Mouse (Mus musculus) liver, embryonic 13.5 days (tissue): ENCODE measurements around the gene Scin. TPM values are rescaled to one million over a fixed set of nuclear protein-coding genes. Genes with fewer than 3 reads are reported as not detected.
A peak's percentile ranks its signal among the peaks of the same experiment; 100 is the strongest.

Source experiments
- ATAC-seq: fragments of 200-750 bp; cut with Nextera tagmentation; 2 replicates; pipeline ENCODE4 v1.8.0; 2017; ENCODE audit warnings: low read depth, mild to moderate bottlenecking, moderate number of reproducible peaks, moderate library complexity
- DNase-seq: peaks from one replicate; pipeline ENCODE4 v3.0.0; 2022
- H3K27ac ChIP-seq: fragments of 300-500 bp; sonication (generic); 2 replicates; pipeline ENCODE4 v1.5.1; 2015; ENCODE audit warnings: moderate library complexity, mild to moderate bottlenecking, inconsistent platforms
- H3K27me3 ChIP-seq: fragments of 300-500 bp; sonication (generic); 2 replicates; pipeline ENCODE4 v1.6.1; 2015; ENCODE audit warnings: mild to moderate bottlenecking, inconsistent platforms
- H3K36me3 ChIP-seq: fragments of 300-500 bp; sonication (generic); 2 replicates; pipeline ENCODE4 v1.6.1; 2015; ENCODE audit warnings: mild to moderate bottlenecking, inconsistent platforms
- H3K4me1 ChIP-seq: fragments of 300-500 bp; sonication (generic); replicated peaks from 2 replicates; pipeline ENCODE4 v1.6.1; 2015; ENCODE audit warnings: inconsistent platforms
- H3K4me2 ChIP-seq: fragments of 300-500 bp; sonication (generic); 2 replicates; pipeline ENCODE4 v1.6.1; 2015; ENCODE audit warnings: inconsistent platforms, mild to moderate bottlenecking, moderate library complexity
- H3K4me3 ChIP-seq: fragments of 300-500 bp; sonication (generic); replicated peaks from 2 replicates; pipeline ENCODE4 v1.5.1; 2015; ENCODE audit warnings: mild to moderate bottlenecking, inconsistent platforms
- H3K9ac ChIP-seq: fragments of 300-500 bp; sonication (generic); 2 replicates; pipeline ENCODE4 v1.6.1; 2015; ENCODE audit warnings: mild to moderate bottlenecking, inconsistent platforms
- H3K9me3 ChIP-seq: fragments of 300-500 bp; sonication (generic); replicated peaks from 2 replicates; pipeline ENCODE4 v1.6.1; 2016; ENCODE audit warnings: inconsistent platforms
- WGBS: fragments of 180-500 bp; shearing (Covaris S2); methylation state at CpG from one replicate; pipeline ENCODE4 v1.1.7; 2015; ENCODE audit not compliant: insufficient replicate concordance; 5-methylcytosine and 5-hydroxymethylcytosine counted together
- polyA plus RNA-seq: library from polyadenylated mRNA; unstranded; fragments of >200 nt; fragmentation: Nextera tagmentation; extraction: Ambion mirVana; gene quantifications from 2 replicates; pipeline ENCODE4 v1.2.1, GENCODE M21; 2015

Gene Scin
- polyA plus RNA-seq, 1 experiment from 2014 or later: 0.13 TPM

DNA sequence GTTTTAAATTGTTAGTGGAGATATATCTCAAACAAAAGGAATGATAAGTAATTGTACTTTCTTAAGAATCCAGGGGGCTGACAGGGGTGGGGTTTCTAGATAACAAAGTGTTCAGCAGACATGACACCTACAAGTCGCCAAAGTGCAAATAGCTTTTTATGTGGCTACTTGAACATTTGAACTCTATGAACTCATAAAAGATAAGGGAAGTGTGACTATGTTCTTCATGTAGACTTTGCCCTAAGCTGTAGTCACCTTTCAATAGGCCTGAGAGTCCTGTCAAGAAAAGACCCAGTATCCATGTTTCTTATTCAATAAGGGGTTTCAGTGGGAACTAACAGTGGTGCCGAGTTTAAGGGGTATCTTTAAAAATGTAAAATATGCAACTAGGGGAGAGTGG is 110.1 kb downstream of the Scin start:
- peaks cover 61% of the 10 kb centered on the region for H3K4me1 ChIP-seq
- no peaks in the 10 kb centered on the region for H3K9me3 ChIP-seq
- ATAC-seq (no peak), DNase-seq (no peak)
- no peaks in the 10 kb centered on the region for H3K36me3 ChIP-seq
- no peak overlapping the region for H3K4me2 ChIP-seq
- 0 out of 2 replicates have a peak overlapping the region, but pooled peaks have one; percentile 62 for H3K27ac ChIP-seq
- no peak overlapping the region for H3K4me3 ChIP-seq
- no peaks in the 10 kb centered on the region for H3K27me3 ChIP-seq
- no peak overlapping the region for H3K9ac ChIP-seq
- WGBS: 32% methylated on average over 2 of the region's 2 CpGs

DNA sequence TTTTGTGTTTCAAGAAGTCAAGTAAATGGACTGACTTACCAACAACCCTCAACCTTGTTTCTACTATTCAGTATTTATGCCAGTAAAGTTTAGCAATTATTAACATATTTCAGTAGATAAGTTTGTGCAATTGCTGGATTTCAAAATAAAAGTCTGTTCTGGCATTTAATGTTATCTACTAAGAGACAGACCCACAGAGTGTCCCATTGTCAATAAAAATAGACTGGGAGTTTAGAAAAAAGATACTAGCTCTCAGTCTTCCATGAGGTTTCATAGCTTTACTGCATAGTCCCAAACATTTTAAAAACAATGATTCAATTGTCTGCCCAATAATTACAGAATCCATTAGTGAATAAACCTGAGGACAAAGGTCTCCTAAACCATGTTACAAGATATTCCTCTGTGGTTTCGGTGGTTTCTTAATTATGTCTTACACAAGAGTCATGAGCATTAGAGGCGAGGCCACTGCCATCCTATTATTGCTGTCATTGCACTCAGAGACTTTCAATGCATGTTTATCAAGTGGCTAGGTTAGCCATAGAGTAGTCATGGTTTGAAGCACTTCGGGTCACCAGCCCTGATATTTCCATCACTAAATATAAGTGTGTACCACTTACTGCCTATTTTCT is 110.9 kb downstream of the Scin start:
- H3K36me3 ChIP-seq: no peaks in the 10 kb centered on the region
- H3K4me2 ChIP-seq: no peak overlapping the region
- no peak for ATAC-seq
- WGBS: 38% methylated on average over 3 of the region's 3 CpGs
- no peak overlapping the region for H3K4me3 ChIP-seq
- peak overlapping the region; percentile 62 for H3K27ac ChIP-seq
- no peak overlapping the region for H3K9ac ChIP-seq
- no peak for DNase-seq
- H3K9me3 ChIP-seq: no peaks in the 10 kb centered on the region
- H3K4me1 ChIP-seq: peaks cover 56% of the 10 kb centered on the region
- H3K27me3 ChIP-seq: no peaks in the 10 kb centered on the region

DNA sequence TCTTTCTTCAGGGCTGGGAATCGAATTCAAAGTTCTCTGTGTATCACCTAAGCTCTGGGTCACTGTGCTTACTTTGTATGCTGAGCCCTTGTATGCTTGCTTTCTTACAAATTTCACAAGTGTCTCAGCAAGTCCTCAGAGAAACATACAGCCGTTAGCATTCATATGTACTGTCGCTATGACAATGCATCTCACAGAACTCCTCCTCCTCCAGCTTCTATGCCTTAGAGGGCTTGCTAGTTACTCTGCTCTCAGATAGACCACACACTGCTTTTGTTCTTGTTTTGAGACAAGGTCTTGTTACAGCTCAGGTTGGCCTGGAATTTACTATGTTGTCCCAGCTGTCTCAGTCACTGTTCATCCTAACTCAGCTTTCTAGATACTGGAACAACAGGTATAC is 111.7 kb downstream of the Scin start:
- H3K27me3 ChIP-seq: no peaks in the 10 kb centered on the region
- ATAC-seq (0 out of 2 replicates have a peak, but pooled peaks have one; percentile 21), DNase-seq (no peak)
- 61% methylated on average over 3 of the region's 3 CpGs for WGBS
- H3K4me3 ChIP-seq: no peak overlapping the region
- peaks cover 53% of the 10 kb centered on the region for H3K4me1 ChIP-seq
- no peaks in the 10 kb centered on the region for H3K9me3 ChIP-seq
- H3K27ac ChIP-seq: peak overlapping the region; percentile 62; the same call in 1 of the 2 replicates
- no peaks in the 10 kb centered on the region for H3K36me3 ChIP-seq
- H3K9ac ChIP-seq: no peak overlapping the region
- H3K4me2 ChIP-seq: no peak overlapping the region

DNA sequence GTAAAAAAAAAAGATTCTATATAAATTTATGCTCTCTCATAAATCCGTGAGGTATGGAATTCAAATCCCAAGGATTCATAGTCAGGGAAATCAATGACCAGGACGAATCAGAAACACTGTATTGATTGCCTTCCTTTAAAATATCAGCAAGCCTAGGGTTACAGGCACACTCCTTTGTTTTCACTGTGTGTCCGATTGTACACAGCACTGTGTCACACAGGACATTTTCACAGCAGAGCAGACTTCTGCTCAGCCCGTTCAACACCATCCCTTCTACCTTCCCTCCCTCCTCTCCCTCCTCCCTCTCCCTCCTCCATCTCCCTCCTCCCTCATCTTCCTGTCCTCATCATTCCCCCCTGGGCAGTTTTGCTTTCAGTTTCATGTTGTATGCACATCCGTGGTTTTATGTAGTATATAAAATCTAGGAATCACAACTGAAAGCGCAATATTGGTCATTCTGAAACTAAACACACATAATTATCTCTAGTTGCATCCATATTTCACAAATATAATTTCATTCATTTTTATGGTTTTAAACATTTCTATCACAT is 116.0 kb downstream of the Scin start:
- Histone ChIP-seq H3K4me2 (peak overlapping the region; percentile 35; the same call in 1 of the 2 replicates), H3K36me3 (no peaks in the 10 kb centered on the region), H3K4me1 (peaks cover 35% of the 10 kb centered on the region), H3K9ac (no peak overlapping the region), H3K27me3 (no peaks in the 10 kb centered on the region), H3K9me3 (no peaks in the 10 kb centered on the region), H3K4me3 (no peak overlapping the region), H3K27ac (no peak overlapping the region; the same call in 1 of the 2 replicates)
- WGBS: 58% methylated on average over 6 of the region's 6 CpGs
- ATAC-seq (no peak), DNase-seq (no peak)

DNA sequence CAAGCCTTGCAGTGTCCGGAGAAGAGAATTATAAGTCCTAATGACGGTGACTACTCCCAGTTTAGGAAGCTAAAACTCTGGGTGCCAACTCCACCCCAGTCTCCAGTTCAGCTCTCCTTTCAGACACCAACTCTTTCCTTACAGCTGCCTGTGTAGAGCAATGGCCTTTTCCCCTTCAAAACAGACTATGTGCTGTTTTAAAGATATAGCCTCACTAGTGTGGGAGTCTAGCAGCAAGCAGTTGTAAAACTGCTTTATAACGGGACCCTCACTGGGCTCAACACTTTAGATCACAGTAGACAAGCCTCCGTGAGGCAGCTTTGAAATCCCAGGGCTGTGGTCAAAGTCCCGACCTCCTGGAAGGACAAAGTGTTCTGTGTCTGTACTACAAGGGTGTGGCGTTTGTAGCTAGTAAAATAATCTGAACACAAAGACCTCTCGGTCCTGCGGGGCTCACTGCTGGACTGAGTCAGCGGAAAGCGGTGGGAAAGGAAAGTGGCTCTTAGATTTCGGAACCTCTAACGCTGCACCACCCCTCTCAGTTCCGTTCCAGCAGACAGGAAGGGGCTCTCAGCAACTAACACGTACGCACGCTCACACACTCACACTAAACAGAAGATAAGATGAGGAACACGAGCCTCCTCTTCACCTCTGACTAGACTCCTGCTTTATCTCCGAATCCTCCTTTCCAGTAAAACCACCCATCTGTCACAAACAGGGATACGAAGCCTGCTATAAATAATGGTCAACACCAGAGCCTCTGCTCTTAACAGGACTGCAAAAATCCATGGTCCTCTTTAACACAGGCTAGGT is 117.2 kb downstream of the Scin start:
- Histone ChIP-seq H3K36me3 (no peaks in the 10 kb centered on the region), H3K4me2 (peak overlapping the region; percentile 63), H3K4me3 (peak overlapping the region; percentile 45), H3K9ac (peak overlapping the region; percentile 55), H3K27me3 (no peaks in the 10 kb centered on the region), H3K9me3 (no peaks in the 10 kb centered on the region), H3K27ac (peak overlapping the region; percentile 57), H3K4me1 (peaks cover 26% of the 10 kb centered on the region)
- DNase-seq: peak; percentile 49
- ATAC-seq: peak; percentile 86
- 8% methylated on average over 19 of the region's 19 CpGs for WGBS

DNA sequence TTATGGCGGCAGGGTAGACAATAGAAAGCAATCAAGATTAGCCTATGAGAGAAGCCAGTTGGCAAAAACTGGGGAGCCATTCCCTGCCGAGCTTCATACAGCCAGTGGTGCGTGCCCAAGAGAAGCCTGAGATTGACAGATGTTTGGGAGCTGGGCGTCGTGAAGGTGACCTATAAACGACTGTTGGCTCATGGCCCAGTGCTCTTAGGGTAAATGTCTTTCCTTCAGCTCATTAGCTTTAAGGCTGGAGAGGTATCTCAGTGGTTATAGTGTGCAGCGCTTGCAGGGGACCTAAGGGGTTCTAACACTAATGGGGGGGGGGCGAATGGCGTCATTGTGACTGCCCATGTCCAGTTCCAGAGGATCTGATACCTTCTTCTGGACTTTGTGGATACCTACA is 118.0 kb downstream of the Scin start:
- no peak overlapping the region for H3K27ac ChIP-seq
- H3K4me3 ChIP-seq: no peak overlapping the region
- no peak overlapping the region for H3K9ac ChIP-seq
- WGBS: 81% methylated on average over 9 of the region's 9 CpGs
- H3K36me3 ChIP-seq: no peaks in the 10 kb centered on the region
- H3K4me1 ChIP-seq: peaks cover 24% of the 10 kb centered on the region
- H3K27me3 ChIP-seq: no peaks in the 10 kb centered on the region
- no peaks in the 10 kb centered on the region for H3K9me3 ChIP-seq
- no peak overlapping the region for H3K4me2 ChIP-seq
- no peak for DNase-seq
- no peak for ATAC-seq

DNA sequence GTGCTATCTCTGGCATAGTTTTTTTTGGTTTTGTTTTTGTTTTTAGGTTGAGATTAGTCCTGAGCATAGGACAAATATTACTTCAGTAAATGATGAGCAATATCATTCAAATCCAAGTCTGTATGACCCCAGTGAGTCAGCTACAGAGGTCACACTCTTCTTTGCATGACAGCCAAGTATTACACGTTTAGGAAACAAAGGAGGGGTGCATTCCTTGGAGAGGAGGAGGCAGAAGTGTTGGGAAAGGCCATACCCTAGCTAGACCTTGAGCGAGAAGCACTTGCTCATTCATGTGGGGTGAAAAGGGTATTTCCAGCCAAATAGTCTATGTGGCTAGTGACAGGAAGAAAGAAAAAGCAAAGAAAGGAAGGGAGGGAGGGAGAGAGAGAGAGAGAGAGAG is 124.2 kb downstream of the Scin start:
- Histone ChIP-seq H3K4me1 (no peaks in the 10 kb centered on the region), H3K27me3 (no peaks in the 10 kb centered on the region), H3K9me3 (no peaks in the 10 kb centered on the region), H3K9ac (no peak overlapping the region), H3K4me2 (no peak overlapping the region), H3K36me3 (no peaks in the 10 kb centered on the region), H3K4me3 (no peak overlapping the region), H3K27ac (no peak overlapping the region)
- DNase-seq (no peak), ATAC-seq (no peak)
- 57% methylated on average over 2 of the region's 2 CpGs for WGBS

Other genes starting within 250 kb of the Scin start
- 90.0 and 92.8 TPM in 2 replicates for gene Arl4a, start 96.2 kb downstream of the Scin start, polyA plus RNA-seq
- 0.10 TPM in 1 of 2 replicates, not detected in the other for gene Lsmem1, start 65.3 kb upstream of the Scin start, polyA plus RNA-seq
- 73.9 and 80.1 TPM in 2 replicates for gene Ifrd1, start 114.3 kb upstream of the Scin start, polyA plus RNA-seq